Mouse (Mus musculus) gastrocnemius, postnatal 25 days (tissue): ENCODE data around the gene Sf3a2. TPM values are rescaled to one million over a fixed set of nuclear protein-coding genes. Genes with fewer than 3 reads are reported as not detected.

Experiments
- DNase-seq: peaks from one replicate; pipeline ENCODE4 v3.0.0; 2022
- total RNA-seq, 2 experiments: library from RNA; stranded (reverse); gene quantifications; 1 replicate in 1 of 2; 2 replicates in 1 of 2; pipeline ENCODE4 v1.2.3; 2021

Sf3a2 gene
- total RNA-seq, 2 experiments from 2014 or later = 24.0 to 24.9 TPM

- DNase-seq = peak; percentile 59
These were observed 22.3 kb upstream of the Sf3a2 start for GRCm38 (mm10) chr10:80775731-80776130.

DNA sequence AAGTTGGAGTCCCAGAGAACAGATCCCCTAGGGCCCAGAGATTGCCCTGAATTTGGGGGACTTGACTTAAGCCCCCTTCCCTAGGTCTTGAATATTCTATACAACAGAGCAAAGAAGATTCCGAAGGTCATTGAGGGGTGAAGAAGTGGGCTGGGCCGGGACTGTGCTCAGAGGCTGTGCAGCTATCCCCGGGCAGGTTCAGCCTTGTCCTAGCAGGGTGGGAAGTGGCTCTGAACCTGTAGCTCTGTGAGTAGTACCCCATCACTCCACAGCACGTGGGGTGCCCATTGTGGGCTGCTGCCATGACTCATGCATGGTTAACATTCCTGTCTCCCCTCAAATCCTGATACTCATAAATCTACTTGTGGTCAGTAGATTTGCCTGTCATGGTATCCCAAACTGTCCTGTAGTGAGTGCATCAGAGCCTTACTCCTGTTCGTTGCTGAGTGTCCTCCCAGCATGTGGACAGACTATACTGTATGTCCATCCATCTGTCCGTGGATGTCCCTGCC, 21.6 kb upstream of the Sf3a2 start:
- no peak for DNase-seq

GRCm38 (mm10) chr10:80777123-80777522, 20.9 kb upstream of the Sf3a2 start:
- no peak for DNase-seq

- DNase-seq = no peak
These were observed 18.4 kb upstream of the Sf3a2 start for GRCm38 (mm10) chr10:80779565-80779964.

GRCm38 (mm10) chr10:80784302-80784701, 13.7 kb upstream of the Sf3a2 start:
- no peak for DNase-seq

- no peak for DNase-seq
These were observed 13.1 kb upstream of the Sf3a2 start for GRCm38 (mm10) chr10:80784871-80785270.

DNA sequence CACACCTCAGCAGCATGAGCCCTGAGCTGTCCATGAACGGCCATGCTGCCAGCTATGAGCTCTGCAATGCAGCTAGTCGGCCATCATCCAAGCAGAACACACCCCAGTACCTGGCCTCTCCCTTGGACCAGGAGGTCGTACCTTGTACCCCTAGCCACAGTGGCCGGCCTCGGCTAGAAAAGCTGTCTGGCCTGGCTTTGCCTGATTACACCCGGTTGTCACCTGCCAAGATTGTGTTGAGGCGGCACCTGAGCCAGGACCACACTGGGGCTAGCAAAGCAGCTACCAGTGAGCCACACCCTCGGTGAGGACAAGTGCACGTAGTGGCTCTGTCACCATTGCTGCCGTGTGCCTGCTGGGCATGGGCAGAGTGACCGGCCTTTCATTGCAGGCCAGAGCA, 12.0 kb upstream of the Sf3a2 start:
- DNase-seq = no peak

- DNase-seq = no peak
These were observed 10.5 kb upstream of the Sf3a2 start for GRCm38 (mm10) chr10:80787517-80787916.

GRCm38 (mm10) chr10:80790761-80791404, 7.1 kb upstream of the Sf3a2 start:
- no peak for DNase-seq

DNA sequence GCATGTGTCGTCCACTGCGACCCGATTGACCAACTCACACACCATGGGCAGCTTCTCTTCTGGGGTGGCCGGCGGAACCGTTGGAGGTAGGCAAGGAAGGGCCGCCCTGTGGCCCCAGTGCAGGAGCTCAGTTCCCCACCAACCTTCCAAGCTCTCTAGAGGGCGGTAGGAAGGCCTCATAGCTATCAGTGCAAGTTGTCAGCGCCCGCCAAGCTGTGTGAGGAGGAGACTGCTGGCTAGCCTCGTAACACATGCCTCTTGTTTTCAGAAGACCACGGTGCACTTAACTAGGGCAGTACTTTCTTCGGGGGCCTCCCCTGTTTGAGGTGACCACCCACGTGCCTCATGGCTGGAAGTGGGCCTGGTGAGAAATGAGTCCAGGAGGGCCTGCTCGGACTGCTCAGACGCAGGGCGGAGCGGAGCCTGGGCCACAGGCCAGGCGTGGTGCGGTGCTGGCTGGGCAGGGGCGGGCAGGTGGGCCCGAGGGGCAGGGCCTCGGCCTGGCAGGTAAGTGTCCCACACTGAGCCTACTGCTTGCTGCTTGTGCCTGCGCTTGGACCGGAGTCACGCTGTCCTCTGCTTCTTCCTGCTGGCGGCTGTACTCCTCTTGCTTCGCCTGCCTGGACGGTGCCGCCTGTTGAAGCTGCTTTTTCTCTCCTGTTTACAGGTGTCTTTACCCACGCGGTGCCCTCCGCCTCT, 6.4 kb upstream of the Sf3a2 start:
- DNase-seq = no peak

DNA sequence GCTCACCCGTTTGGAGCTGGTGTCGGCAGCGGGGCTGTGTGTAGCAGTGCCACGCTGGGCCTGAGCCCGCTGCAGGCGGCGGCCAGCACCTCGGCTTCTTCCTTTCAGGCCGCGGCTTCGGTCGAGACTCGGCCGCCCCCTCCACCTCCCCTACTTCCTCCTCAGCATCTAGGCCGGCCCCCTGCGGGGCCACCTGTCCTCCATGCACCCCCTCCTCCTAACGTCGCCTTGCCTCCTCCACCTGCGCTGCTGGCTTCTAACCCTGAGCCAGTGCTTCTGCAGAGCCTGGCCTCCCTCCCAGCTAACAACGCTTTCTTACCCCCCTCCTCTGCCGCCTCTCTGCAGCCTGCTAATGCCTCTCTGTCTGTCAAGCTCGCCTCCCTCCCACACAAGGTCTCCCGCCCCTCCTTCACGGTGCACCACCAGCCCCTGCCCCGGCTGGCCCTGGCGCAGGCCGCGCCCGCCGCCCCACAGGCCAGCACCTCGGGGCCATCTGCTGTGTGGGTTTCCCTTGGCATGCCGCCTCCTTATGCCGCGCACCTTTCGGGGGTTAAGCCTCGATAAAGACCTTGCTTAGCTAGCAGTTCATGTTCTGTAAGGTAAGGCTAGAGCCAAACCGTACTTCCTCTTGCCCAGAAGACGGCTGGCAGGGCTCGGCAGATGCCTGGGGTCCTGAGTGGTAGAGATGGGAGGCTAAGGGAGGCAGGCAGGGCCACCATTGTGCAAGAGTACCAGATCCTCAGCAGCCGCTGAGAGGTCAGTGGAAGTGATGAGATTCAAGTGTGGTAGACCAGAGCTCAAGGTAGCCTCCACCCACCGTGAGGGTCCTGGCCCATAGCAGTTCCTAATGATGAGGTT, 5.6 kb upstream of the Sf3a2 start:
- no peak for DNase-seq

- DNase-seq = no peak
These were observed 4.8 kb upstream of the Sf3a2 start for GRCm38 (mm10) chr10:80793033-80793784.

DNA sequence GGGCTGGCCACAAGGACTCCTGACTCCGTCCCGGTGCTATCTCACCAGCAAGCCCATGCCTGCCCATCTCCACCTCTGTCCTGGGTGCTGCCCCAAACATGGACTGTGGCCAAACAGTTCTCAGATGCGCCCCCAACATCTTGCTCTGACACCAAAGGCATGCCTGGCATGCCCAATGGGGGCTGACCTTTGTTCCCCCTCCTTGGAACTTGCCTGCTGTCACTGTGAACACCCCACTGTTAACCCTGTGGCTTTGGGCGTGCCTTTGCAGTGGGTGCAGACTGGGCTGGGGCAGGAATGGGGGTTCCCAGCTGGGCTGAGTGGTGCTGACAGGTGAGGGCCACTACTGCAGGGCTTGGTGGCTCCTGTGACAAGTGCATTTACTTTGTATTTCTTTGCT, 4.2 kb upstream of the Sf3a2 start:
- DNase-seq = no peak

DNA sequence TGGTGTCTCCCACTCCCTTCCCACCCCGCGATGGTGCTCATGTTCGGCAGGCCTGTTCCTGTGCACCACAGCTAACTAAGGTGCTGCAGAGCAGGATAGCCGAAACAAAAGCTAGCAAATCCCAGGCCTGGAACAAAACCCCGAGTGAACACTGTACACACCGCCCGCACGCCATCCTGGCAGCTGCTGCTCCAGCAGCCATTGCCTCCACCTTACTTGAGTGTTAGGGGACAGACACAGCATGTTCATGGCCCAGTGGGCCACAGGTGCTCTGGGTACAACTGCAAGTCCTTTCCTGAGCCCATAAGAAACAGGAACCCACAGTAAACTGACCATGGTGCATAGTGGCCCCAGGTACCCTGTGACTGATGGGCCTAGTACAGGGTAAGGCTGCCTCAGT, 3.2 kb upstream of the Sf3a2 start:
- no peak for DNase-seq

DNA sequence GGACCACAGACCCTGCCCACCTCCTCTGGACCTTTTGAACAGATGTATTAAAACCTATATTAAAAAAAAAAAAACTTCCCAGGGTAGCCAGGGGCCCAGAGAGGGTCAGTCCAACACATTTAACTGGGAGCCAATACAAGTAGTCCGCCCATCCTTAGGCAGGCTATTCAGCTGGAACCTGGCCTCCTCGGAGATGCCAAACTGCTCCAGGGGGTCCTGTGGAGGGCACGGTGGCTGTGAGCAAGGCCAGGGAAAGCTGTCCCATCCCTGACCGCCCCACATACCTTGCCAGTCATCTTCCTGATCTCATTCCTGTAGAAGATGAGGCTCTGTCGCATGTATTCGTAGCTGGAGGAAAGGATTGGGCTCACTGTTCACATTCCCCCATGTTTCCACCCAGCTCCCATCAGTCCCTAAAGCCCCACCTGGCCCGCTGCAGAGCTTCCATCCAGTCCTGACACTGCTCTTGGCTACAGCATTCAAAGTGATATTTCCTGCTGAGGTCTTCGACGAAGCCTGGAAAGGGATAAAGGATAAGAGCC, 1.6 kb upstream of the Sf3a2 start:
- no peak for DNase-seq

GRCm38 (mm10) chr10:80797186-80798149, 530 bp upstream of the Sf3a2 start:
- no peak for DNase-seq

- DNase-seq = no peak
These were observed 1.1 kb downstream of the Sf3a2 start for GRCm38 (mm10) chr10:80799070-80799566.

DNA sequence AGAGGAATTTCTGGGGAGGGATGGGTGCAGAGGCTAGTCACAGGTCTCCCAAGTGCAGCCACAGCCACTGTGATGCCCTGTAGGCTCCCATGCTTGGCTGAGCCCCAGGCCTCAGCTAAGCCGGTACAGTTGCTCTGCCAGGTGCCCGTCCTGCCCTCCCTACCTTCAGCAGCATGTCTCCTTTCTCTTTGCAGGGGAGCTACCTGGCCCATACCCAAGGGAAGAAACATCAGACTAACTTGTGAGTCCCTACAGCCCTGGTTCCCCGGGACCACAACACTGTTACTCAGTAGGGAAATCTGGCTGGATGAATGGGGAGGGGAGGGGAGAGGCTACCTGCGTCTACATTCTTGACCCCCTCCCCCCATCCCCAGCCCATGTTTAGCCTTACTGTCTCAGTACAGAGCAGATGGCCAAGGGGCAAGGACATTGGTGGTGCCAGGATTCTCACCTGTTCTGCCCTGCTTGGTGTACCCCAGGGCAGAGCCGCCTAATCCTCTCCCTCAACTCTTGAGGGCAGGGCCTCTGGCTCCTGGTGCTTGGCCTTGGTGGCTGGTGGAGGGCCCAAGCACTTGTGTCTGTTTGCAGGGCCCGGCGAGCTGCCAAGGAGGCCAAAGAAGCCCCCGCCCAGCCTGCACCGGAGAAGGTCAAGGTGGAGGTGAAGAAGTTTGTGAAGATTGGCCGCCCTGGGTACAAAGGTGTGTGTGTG, 4.4 kb downstream of the Sf3a2 start:
- DNase-seq = no peak

- DNase-seq = no peak
These were observed 5.0 kb downstream of the Sf3a2 start for GRCm38 (mm10) chr10:80802996-80803395.

DNA sequence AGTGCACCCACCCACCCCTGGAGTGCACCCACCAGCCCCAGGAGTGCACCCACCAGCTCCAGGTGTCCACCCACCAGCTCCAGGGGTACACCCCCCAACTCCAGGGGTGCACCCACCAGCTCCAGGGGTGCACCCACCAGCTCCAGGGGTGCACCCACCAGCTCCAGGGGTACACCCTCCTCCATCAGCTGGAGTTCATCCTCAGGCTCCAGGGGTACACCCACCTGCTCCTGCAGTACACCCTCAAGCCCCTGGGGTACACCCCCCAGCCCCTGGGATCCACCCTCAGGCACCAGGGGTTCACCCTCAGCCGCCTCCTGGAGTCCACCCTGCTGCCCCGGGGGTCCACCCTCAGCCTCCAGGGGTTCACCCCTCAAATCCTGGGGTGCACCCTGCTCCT, 6.3 kb downstream of the Sf3a2 start:
- no peak for DNase-seq
